Mouse (Mus musculus): ENCODE data around the gene Itln1. TPM values are rescaled to one million over a fixed set of nuclear protein-coding genes. Genes with fewer than 3 reads are reported as not detected.

Gene Itln1
- polyA plus RNA-seq, 1 experiment, result not detected

GRCm38 (mm10) chr1:171501636-171502080, 33.4 kb downstream of the Itln1 start:
- H3K27ac ChIP-seq (ENCODE audit: insufficient read depth, low read length), result no peak overlapping the region
- peaks cover 1% of the 10 kb centered on the region; the same call in 1 of the 2 replicates for H3K4me1 ChIP-seq (ENCODE audit: control insufficient read depth, insufficient read depth, low read length)
- H3K4me3 ChIP-seq (ENCODE audit: insufficient read depth, low read length), result no peak overlapping the region
- TF ChIP-seq POLR2A (IDR thresholded peaks at IDR 0.05; ENCODE audit: extremely low read depth, insufficient read depth, low read length) (no peak), CTCF (IDR thresholded peaks at IDR 0.05; ENCODE audit: extremely low read depth, insufficient read depth, low read length) (peak; percentile 47)

- H3K4me1 ChIP-seq (ENCODE audit: control insufficient read depth, insufficient read depth, low read length), result peaks cover 1% of the 10 kb centered on the region; the same call in 1 of the 2 replicates
- H3K4me3 ChIP-seq (ENCODE audit: insufficient read depth, low read length), result no peak overlapping the region
- TF ChIP-seq CTCF (IDR thresholded peaks at IDR 0.05; ENCODE audit: extremely low read depth, insufficient read depth, low read length) (no peak), POLR2A (IDR thresholded peaks at IDR 0.05; ENCODE audit: extremely low read depth, insufficient read depth, low read length) (no peak)
- H3K27ac ChIP-seq (ENCODE audit: insufficient read depth, low read length), result no peak overlapping the region
Observed at GRCm38 (mm10) chr1:171501016-171501610, 34.0 kb downstream of the Itln1 start.

- Histone ChIP-seq H3K27ac (ENCODE audit: insufficient read depth, low read length) (no peak overlapping the region), H3K4me1 (ENCODE audit: control insufficient read depth, insufficient read depth, low read length) (peaks cover 1% of the 10 kb centered on the region; the same call in 1 of the 2 replicates), H3K4me3 (ENCODE audit: insufficient read depth, low read length) (no peak overlapping the region)
- TF ChIP-seq POLR2A (IDR thresholded peaks at IDR 0.05; ENCODE audit: extremely low read depth, insufficient read depth, low read length), result no peak
- no peak for TF ChIP-seq CTCF (IDR thresholded peaks at IDR 0.05; ENCODE audit: extremely low read depth, insufficient read depth, low read length)
Observed at GRCm38 (mm10) chr1:171499856-171500255, 35.2 kb downstream of the Itln1 start.

- H3K4me1 ChIP-seq (ENCODE audit: control insufficient read depth, insufficient read depth, low read length), result no peaks in the 10 kb centered on the region
- no peak overlapping the region for H3K27ac ChIP-seq (ENCODE audit: insufficient read depth, low read length)
- no peak overlapping the region for H3K4me3 ChIP-seq (ENCODE audit: insufficient read depth, low read length)
- TF ChIP-seq POLR2A (IDR thresholded peaks at IDR 0.05; ENCODE audit: extremely low read depth, insufficient read depth, low read length) (no peak), CTCF (IDR thresholded peaks at IDR 0.05; ENCODE audit: extremely low read depth, insufficient read depth, low read length) (no peak)
Observed at GRCm38 (mm10) chr1:171495371-171495770, 39.7 kb downstream of the Itln1 start.

GRCm38 (mm10) chr1:171494241-171494640, 40.9 kb downstream of the Itln1 start:
- Histone ChIP-seq H3K4me3 (ENCODE audit: insufficient read depth, low read length) (no peak overlapping the region), H3K27ac (ENCODE audit: insufficient read depth, low read length) (no peak overlapping the region), H3K4me1 (ENCODE audit: control insufficient read depth, insufficient read depth, low read length) (no peaks in the 10 kb centered on the region)
- TF ChIP-seq CTCF (IDR thresholded peaks at IDR 0.05; ENCODE audit: extremely low read depth, insufficient read depth, low read length) (no peak), POLR2A (IDR thresholded peaks at IDR 0.05; ENCODE audit: extremely low read depth, insufficient read depth, low read length) (no peak)

- no peaks in the 10 kb centered on the region for H3K4me1 ChIP-seq (ENCODE audit: control insufficient read depth, insufficient read depth, low read length)
- H3K27ac ChIP-seq (ENCODE audit: insufficient read depth, low read length), result no peak overlapping the region
- no peak overlapping the region for H3K4me3 ChIP-seq (ENCODE audit: insufficient read depth, low read length)
- TF ChIP-seq POLR2A (IDR thresholded peaks at IDR 0.05; ENCODE audit: extremely low read depth, insufficient read depth, low read length), result no peak
- peak; percentile 85 for TF ChIP-seq CTCF (IDR thresholded peaks at IDR 0.05; ENCODE audit: extremely low read depth, insufficient read depth, low read length)
Observed at GRCm38 (mm10) chr1:171478968-171479367, 56.1 kb downstream of the Itln1 start.

- H3K4me1 ChIP-seq (ENCODE audit: control insufficient read depth, insufficient read depth, low read length), result no peaks in the 10 kb centered on the region
- TF ChIP-seq POLR2A (IDR thresholded peaks at IDR 0.05; ENCODE audit: extremely low read depth, insufficient read depth, low read length), result no peak
- TF ChIP-seq CTCF (IDR thresholded peaks at IDR 0.05; ENCODE audit: extremely low read depth, insufficient read depth, low read length), result no peak
- H3K4me3 ChIP-seq (ENCODE audit: insufficient read depth, low read length), result peak overlapping the region; percentile 15; the same call in 1 of the 2 replicates
- no peak overlapping the region for H3K27ac ChIP-seq (ENCODE audit: insufficient read depth, low read length)
Observed at GRCm38 (mm10) chr1:171477758-171478545, 57.1 kb downstream of the Itln1 start.

GRCm38 (mm10) chr1:171477123-171477522, 58.0 kb downstream of the Itln1 start:
- Histone ChIP-seq H3K4me1 (ENCODE audit: control insufficient read depth, insufficient read depth, low read length) (no peaks in the 10 kb centered on the region), H3K27ac (ENCODE audit: insufficient read depth, low read length) (no peak overlapping the region), H3K4me3 (ENCODE audit: insufficient read depth, low read length) (no peak overlapping the region)
- TF ChIP-seq POLR2A (IDR thresholded peaks at IDR 0.05; ENCODE audit: extremely low read depth, insufficient read depth, low read length) (no peak), CTCF (IDR thresholded peaks at IDR 0.05; ENCODE audit: extremely low read depth, insufficient read depth, low read length) (no peak)

GRCm38 (mm10) chr1:171473920-171474640, 61.0 kb downstream of the Itln1 start:
- Histone ChIP-seq H3K4me1 (ENCODE audit: control insufficient read depth, insufficient read depth, low read length) (no peaks in the 10 kb centered on the region), H3K27ac (ENCODE audit: insufficient read depth, low read length) (no peak overlapping the region), H3K4me3 (ENCODE audit: insufficient read depth, low read length) (no peak overlapping the region)
- TF ChIP-seq CTCF (IDR thresholded peaks at IDR 0.05; ENCODE audit: extremely low read depth, insufficient read depth, low read length) (no peak), POLR2A (IDR thresholded peaks at IDR 0.05; ENCODE audit: extremely low read depth, insufficient read depth, low read length) (no peak)

All from cortical plate, adult 2 months (tissue).